Mouse (Mus musculus) forelimb bud, embryonic 11.5 days (tissue): ENCODE results near the gene Pgls.

Source experiments
- DNase-seq: peaks from one replicate; pipeline ENCODE4 v3.0.0-alpha.2; 2012; ENCODE audit warnings: low read depth, low spot score

The Pgls gene

DNA sequence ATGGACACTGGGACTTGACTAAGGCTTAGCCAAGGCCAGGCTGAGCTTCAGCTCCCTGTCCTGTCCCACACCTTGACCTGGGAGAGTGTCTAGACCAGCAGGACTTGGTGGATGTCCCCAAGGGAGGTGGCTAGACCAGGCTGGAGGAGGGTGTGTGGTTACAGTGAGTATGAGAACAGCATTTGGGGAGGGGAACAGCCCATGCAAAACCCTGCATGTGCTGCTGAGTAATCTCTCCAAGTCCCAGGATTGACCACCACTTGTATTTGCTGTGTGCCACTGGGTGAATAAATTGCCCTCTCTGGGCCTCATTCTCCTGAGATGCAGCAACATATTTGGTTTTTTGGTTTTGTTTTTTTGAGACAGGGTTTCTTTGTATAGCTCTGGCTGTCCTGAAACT, 6.4 kb downstream of the Pgls start:
- DNase-seq: no peak

- DNase-seq: no peak
Observed at GRCm38 (mm10) chr8:71598841-71599240, 6.9 kb downstream of the Pgls start.

- DNase-seq: no peak
Observed at GRCm38 (mm10) chr8:71601939-71602665, 10.1 kb downstream of the Pgls start.

GRCm38 (mm10) chr8:71602666-71603334, 10.8 kb downstream of the Pgls start:
- peak; percentile 76 for DNase-seq

GRCm38 (mm10) chr8:71604021-71604420, 12.0 kb downstream of the Pgls start:
- no peak for DNase-seq

GRCm38 (mm10) chr8:71610822-71611651, 19.1 kb downstream of the Pgls start, which contains the start of gene Colgalt1:
Gene Colgalt1 (plus strand): TSS chr8:71610998.
- peak; percentile 97 for DNase-seq

- DNase-seq: no peak
Observed at GRCm38 (mm10) chr8:71612141-71612540, 20.2 kb downstream of the Pgls start.

- no peak for DNase-seq
Observed at GRCm38 (mm10) chr8:71613418-71613817, 21.4 kb downstream of the Pgls start.

- no peak for DNase-seq
Observed at GRCm38 (mm10) chr8:71619786-71620185, 27.8 kb downstream of the Pgls start.

GRCm38 (mm10) chr8:71625088-71625487, 33.1 kb downstream of the Pgls start:
- DNase-seq: no peak

- no peak for DNase-seq
Observed at GRCm38 (mm10) chr8:71626753-71627152, 34.8 kb downstream of the Pgls start.

GRCm38 (mm10) chr8:71627265-71628099, 35.5 kb downstream of the Pgls start:
- DNase-seq: no peak

DNA sequence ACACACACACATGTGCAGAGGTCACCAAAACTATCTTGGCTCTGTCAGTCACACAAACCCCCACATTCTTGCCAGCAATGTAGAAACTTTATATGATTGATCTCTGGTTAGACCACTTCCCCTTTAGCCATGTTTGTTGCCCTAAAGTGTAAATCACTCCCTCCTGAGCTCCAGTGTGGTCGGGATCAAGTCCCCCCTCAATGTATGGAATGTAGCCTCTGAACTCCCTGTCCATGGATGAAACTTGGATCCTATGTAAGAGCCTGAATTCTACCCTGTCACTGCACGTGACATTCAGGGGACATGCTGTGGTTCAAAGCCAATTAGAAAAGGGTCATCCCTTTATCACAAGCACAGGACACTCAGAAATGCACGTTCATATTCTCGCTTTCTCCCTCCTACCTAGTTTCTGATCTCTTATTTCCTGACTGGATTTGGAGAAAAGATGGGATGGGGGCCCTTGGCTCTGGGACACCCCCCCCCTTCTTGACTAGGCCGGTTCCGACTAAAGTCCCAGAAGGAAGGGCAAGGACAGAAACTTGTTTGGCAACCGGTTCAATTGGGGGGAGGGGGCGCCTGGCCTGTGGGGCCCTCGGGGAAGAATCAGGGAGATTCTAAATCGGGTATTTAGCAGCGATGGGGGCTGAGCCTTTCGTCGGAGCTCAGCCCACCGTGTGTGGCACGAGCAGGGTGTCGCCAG, 36.6 kb downstream of the Pgls start:
- no peak for DNase-seq

GRCm38 (mm10) chr8:71629096-71629697, 37.2 kb downstream of the Pgls start:
- DNase-seq: peak; percentile 93

- peak; percentile 42 for DNase-seq
Observed at GRCm38 (mm10) chr8:71629781-71630212, 37.8 kb downstream of the Pgls start.

DNA sequence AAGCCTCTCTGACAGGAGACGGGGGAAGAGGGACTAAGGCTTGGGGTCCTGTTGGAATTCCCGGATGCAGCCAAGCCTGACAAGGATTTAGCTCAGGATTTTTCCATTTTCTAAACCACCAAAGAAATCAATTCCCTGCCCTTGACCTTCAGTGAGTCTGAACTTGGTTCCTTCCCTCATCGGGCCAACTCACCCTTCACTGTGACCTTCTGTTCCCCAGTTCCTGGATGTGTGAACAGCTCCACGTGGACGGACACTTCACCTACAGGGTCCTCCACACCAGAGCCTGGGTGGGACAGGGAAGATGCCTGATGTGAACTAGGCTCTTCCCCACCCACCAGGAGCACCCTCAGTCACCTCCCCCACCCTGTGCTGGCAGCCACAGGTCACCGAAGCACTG, 38.8 kb downstream of the Pgls start:
- DNase-seq: no peak

- no peak for DNase-seq
Observed at GRCm38 (mm10) chr8:71631897-71632296, 39.9 kb downstream of the Pgls start.

DNA sequence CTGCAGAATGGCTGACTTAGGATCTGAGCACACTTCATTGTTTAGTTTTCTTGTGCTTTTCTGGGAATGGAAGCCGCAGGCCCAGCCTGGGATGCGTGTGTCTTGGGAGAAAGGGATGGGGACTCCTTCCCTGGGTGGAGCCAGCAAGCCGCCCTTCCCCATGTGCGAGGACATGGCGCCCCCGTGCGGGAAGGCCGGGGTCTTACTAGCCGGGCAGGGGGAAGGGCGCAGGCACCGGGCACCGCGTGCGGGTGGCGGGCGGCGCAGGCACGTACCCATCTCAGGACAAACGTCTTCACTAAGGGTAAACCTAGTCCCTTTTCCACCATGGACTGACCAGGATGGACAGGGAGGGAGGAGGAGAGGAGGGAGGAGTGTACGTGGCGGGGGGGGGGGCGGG, 41.2 kb downstream of the Pgls start:
- DNase-seq: no peak

- DNase-seq: peak; percentile 23
Observed at GRCm38 (mm10) chr8:71633981-71634667, 42.1 kb downstream of the Pgls start.
